Mouse (Mus musculus) left cerebral cortex, postnatal 36 days (tissue): Measurements from ENCODE around the gene Magi1. TPM values are rescaled to one million over a fixed set of nuclear protein-coding genes. Genes with fewer than 3 reads are reported as not detected.

ENCODE experiments used
- DNase-seq, 2 experiments: peaks; one replicate each; pipeline ENCODE4 v3.0.0; 2021 to 2022; ENCODE audit warnings: low spot score in 2 of 2, mixed read lengths in 1 of 2
- intact Hi-C: fragments of 180-260 bp; cut with DNase I; formaldehyde crosslinking; loops from one replicate; pipeline ENCODE4 v1.15.1; 2025
- total RNA-seq, 2 experiments: library from RNA; stranded (reverse); gene quantifications; 2 replicates each; pipeline ENCODE4 v1.2.3; 2021

Gene Magi1
- total RNA-seq, 2 experiments from 2014 or later: 81.0 to 87.5 TPM

- DNase-seq: no peak
- intact Hi-C loops: no loop called here
Measured at GRCm38 (mm10) chr6:94260831-94261230, 22.9 kb downstream of the Magi1 start.

GRCm38 (mm10) chr6:94259981-94260380 lies 23.7 kb downstream of the Magi1 start:
- intact Hi-C loops: no loop called here
- DNase-seq: no peak

- intact Hi-C loops: no loop called here
- no peak for DNase-seq
Measured at GRCm38 (mm10) chr6:94257831-94258173, 25.9 kb downstream of the Magi1 start.

GRCm38 (mm10) chr6:94256982-94257830 lies 26.5 kb downstream of the Magi1 start:
- intact Hi-C loops: no loop called here
- DNase-seq: no peak

GRCm38 (mm10) chr6:94253943-94254342 lies 29.8 kb downstream of the Magi1 start:
- no peak for DNase-seq

GRCm38 (mm10) chr6:94251358-94251945 lies 32.3 kb downstream of the Magi1 start:
- intact Hi-C loops: no loop called here
- no peak for DNase-seq

More at GRCm38 (mm10) chr6:94253943-94254342, 29.8 kb downstream of the Magi1 start:
- intact Hi-C loops: no loop called here

- DNase-seq: no peak
- intact Hi-C loops: no loop called here
Measured at GRCm38 (mm10) chr6:94249286-94249790, 34.4 kb downstream of the Magi1 start.

- intact Hi-C loops: no loop called here
- peak; percentile 26 to 42 for DNase-seq
Measured at GRCm38 (mm10) chr6:94241251-94241650, 42.5 kb downstream of the Magi1 start.

- no peak for DNase-seq
- intact Hi-C loops: no loop called here
Measured at GRCm38 (mm10) chr6:94238643-94239042, 45.1 kb downstream of the Magi1 start.

- DNase-seq: no peak
- intact Hi-C loops: no loop called here
Measured at GRCm38 (mm10) chr6:94236899-94237298, 46.8 kb downstream of the Magi1 start.

- intact Hi-C loops: no loop called here
Measured at GRCm38 (mm10) chr6:94232243-94232785, 51.4 kb downstream of the Magi1 start.

GRCm38 (mm10) chr6:94231831-94232230 lies 51.9 kb downstream of the Magi1 start:
- DNase-seq: no peak
- intact Hi-C loops: no loop called here

More at GRCm38 (mm10) chr6:94232243-94232785, 51.4 kb downstream of the Magi1 start:
- no peak for DNase-seq

- DNase-seq: no peak
- intact Hi-C loops: no loop called here
Measured at GRCm38 (mm10) chr6:94231367-94231766, 52.4 kb downstream of the Magi1 start.

GRCm38 (mm10) chr6:94230918-94231317 lies 52.8 kb downstream of the Magi1 start:
- no peak for DNase-seq
- intact Hi-C loops: no loop called here

GRCm38 (mm10) chr6:94230129-94230528 lies 53.6 kb downstream of the Magi1 start:
- DNase-seq: no peak
- intact Hi-C loops: no loop called here

- DNase-seq: peak; percentile 33 to 37
- intact Hi-C loops: no loop called here
Measured at GRCm38 (mm10) chr6:94226262-94226661, 57.5 kb downstream of the Magi1 start.

- DNase-seq: peak; percentile 52 to 58
- intact Hi-C loops: no loop called here
Measured at GRCm38 (mm10) chr6:94225832-94226231, 57.9 kb downstream of the Magi1 start.

- DNase-seq: peak in 1 of 2 experiments; percentile 10
- intact Hi-C loops: no loop called here
Measured at GRCm38 (mm10) chr6:94225091-94225490, 58.6 kb downstream of the Magi1 start.

GRCm38 (mm10) chr6:94222253-94222652 lies 61.5 kb downstream of the Magi1 start:
- intact Hi-C loops: no loop called here
- no peak for DNase-seq

GRCm38 (mm10) chr6:94221750-94222149 lies 62.0 kb downstream of the Magi1 start:
- intact Hi-C loops: no loop called here
- DNase-seq: no peak

GRCm38 (mm10) chr6:94218076-94218475 lies 65.6 kb downstream of the Magi1 start:
- intact Hi-C loops: no loop called here

More at GRCm38 (mm10) chr6:94218076-94218475, 65.6 kb downstream of the Magi1 start:
- no peak for DNase-seq
